Mouse (Mus musculus) R1 (cell line): Measurements from ENCODE around the gene Dcn.
A peak's percentile ranks its signal among the peaks of the same experiment; 100 is the strongest.

Experiments
- DNase-seq: peaks from one replicate; pipeline ENCODE4 v3.0.0-alpha.2; 2018; ENCODE audit warnings: low read depth, low spot score

The Dcn gene

DNA sequence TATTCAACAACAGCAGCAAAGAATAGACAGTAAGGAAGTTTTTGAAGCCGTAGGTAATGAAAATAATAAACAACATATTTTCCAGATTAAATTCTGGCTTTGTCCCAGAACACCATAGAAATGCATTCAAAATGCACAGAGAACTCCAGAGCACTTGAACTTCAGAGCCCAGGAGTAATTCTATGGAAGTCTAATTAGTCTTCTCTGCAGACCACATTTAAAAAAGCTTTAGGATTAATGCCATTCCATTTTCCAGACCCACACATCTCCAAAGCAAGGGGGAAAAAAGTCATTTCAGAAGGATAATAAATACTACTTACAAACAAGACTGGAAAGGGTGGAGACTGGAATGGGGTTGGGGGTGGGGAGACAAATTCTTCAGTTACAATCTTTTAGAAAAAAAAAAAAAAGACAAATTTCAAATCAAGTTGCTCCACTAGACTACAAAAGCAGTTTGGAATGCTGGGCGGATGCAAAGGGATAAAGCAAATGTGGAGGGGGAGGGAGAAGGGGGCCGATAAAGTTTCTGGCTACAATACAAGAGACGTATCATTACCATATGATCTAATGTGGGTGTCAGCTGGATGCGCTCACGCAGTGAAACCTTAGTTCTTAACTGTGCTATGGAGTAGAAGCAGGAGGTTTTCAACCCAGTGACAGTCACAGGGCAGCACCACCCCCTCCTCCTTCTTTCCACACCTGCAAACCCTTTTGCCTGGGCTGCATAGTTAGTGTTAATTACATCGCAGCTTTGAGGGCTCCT, at the start of gene Dcn:
Dcn (plus strand) TSS at position 606 of the 763 bp plus-strand sequence.
- peak; percentile 27 for DNase-seq

DNA sequence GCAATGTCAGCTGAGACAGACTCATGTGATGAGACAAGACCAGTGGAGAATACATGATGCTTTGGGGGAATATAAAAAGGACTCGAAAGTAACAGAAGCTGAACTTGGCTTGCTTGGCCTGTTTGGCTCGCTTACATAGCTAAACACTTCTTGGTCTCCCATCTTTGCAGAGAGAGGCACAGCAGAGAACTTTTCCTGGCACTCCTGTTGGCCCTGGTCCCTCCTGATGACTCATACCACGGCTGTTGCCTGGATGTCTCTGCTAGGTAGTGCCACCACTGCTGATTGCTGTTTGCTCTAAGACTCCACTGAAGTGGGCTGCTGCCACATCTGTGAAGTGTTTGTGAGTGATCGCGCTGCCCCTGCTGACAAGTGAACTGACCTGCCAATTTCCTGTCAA, 42.7 kb upstream of the Dcn start:
- DNase-seq, result no peak

DNA sequence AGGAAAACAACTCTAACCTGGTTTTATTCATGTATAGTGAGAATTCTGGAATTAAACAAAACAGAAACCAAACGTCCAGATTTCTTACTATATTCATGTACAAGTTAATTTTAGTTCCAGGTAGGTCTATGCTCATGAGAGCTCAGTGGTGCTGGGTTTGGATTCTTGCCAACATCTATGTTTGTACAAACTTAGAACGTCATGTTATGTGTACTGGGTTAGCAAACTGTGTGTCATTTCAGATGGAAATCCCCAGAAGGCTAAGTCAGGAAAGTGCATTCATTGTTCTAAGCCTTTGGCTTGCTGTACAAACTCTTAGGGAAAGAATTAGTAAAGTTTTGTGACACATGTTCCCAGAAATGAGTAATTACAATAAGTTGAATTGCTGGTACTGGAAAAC, 37.1 kb upstream of the Dcn start:
- no peak for DNase-seq

DNA sequence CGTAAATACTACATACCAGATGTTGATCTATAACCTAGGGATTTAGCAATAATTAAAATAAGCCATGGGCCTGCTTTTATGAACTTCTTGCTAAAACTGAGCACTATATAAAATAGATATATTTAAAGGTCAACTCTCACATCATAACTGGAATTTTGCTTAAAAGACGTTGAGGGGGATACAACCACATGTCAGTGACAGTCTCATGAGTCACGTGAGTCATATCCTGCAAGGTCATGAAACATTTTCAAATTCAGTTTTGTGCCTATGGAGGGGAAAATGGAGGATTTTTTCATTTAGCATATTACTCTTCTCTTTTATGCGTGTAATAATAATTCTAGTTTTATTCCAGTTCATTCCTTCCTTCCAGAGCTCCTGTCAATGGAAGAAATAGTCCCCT, 32.9 kb upstream of the Dcn start:
- no peak for DNase-seq

DNA sequence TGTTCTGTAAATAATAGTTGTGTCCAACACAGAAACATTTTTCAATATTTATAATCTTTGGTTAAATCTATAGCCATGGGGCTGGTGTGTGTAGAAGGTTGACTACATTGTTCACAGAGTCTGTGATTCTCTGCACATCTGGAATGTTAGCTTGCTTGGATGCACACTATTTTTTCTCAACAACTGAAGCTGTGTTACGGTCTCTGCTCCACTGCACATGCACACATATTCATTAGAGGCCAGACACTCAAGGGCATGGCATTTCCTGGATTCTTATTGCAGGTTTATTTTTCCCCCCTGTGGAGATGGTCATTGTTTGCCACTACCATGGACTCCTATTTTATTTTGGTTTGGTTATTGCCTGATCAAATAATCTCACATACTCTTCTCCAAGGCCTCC, 26.5 kb upstream of the Dcn start:
- DNase-seq, result no peak

DNA sequence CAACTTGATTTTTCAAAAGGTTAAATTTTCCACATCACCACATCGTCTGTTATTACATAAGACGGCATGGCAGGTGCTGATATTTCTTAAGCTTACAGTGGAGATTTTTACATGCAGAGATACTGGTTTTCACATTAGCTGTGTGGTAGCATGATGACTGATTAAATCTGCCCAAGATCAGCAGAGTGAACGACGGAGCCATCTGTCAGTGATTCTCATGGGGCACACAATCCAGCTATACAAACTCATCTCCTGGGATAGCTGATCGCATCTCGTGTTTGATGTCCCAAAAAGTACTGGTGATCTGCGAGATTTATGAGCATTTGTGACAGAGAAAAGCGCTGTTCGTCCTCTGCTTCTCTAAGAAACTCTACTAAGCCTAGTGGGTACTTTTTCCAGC, 25.9 kb upstream of the Dcn start:
- no peak for DNase-seq

DNA sequence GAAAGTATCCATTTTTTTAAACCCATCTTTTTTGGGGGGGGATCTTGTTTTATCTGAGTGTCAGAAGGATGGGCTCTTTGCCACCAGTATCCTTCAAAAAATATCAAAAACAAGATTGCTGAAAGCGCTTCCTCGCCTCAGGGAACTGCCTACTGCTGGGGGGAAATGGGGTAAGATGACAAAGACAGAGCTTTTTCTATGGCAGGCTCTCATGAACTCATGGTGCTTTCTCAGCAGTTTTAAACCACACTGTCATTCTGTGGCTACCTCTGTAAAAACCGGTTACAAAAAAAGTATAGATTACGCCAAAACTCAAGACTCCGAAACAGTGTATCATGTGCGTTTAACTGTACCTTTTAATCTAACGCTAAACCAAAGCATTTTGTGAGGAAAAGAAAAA, 22.4 kb upstream of the Dcn start:
- no peak for DNase-seq

DNA sequence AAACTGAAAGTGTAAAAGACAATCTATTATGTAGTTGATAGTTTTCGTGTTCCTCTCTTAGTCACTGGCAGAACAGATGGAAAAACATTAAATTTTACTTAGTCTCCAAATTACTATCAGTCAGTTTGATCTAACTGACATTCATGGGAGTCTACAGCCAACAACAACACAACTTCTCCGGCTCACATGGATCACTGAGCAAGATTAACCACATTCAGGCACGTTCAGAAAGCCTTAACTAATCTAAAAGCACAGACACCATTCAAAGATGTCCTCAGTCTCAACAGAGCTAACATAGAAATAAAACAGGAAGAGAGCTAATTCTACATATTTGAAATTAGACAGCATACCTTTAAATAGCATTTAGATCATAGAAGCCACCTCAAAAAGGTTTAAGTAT, 12.6 kb upstream of the Dcn start:
- no peak for DNase-seq

DNA sequence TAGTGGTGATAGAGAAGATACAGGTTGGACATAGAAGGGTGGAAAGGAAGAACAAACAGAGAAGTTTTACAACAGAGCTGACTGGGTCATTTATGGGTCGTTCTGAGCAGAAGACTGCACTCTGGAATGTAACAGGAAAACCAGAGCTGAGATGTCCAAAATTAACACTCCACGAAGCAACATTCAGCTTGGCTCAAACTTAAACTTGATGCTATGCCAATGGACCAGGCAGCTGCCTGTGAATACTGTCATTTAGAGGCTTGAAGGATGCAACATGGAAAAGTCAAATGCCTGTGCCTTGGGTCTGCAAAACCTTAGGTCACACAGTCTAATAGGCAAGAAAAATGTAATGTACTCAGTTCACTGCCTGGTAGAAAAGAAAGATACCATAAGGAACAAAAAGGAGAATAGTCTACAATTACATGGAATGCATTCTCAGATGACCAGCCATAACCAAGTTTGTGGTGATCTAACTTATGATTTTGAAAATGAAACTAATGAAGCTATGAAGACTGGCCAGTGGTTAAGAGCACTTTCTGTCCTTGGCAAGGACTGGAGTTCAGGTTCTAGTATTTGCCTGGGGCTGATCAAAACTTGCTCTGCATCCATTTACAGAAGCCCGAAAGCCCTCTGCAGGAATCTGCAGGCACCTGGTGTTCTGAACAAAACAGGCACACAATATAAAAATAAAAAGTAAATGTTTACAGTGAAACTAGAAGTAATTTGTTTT, 9.8 kb upstream of the Dcn start:
- no peak for DNase-seq

DNA sequence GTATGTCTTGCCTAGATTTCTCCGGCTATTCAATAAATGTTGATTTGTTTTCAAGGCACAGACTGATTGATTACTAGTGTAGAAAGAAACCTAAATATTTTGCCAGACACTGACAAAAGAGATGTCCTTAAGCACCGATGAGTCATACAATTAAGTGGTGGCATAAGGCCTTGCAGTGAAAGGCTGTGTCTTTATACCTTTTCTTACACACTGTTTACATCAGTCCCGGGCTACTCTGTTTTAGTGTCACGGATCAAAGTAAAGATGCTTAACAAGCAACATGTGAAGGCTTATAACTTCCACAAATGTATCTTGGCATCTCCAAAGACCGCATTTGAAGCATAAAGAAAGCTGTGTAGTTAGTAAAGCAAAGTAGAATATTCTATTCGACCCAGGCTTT, 3.9 kb upstream of the Dcn start:
- no peak for DNase-seq

DNA sequence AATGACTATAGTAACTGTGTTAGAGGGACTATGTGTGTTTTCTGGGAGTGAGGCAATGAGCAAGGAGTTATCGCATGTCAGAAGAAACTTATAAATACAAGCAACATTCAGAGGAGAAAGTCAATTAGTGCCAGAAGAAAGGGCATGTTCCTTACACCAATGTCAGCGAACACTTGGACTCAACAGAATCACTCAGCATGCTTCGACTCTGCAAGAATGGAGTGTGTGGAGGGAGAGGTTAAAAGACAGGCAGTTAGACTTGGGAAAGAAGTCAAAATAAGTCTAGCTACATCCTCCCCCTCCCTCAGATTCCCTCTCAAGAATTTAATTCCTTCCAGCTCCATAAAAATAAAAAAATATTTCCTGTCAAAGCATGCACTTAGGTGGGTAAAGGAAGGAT, 1.1 kb upstream of the Dcn start:
- DNase-seq, result peak; percentile 2

DNA sequence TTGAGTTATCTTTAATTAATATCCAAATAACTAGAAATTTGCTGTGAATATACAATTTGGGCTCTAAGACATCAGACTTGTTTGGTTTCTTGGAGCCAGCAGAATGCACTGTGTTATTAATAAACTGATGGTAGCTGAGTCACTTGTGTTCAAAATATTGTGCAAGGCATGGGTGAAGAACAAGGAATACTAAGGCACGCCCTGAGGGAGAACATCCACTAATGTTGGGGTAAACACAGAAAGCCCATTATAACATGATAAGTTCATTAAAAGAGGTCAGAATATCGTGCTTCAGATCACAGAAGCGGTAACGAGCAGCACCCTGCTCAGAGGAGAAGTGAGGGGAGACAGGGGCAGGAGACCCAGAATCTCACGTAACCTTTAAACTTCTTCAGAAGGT, 2.7 kb downstream of the Dcn start:
- DNase-seq, result no peak

DNA sequence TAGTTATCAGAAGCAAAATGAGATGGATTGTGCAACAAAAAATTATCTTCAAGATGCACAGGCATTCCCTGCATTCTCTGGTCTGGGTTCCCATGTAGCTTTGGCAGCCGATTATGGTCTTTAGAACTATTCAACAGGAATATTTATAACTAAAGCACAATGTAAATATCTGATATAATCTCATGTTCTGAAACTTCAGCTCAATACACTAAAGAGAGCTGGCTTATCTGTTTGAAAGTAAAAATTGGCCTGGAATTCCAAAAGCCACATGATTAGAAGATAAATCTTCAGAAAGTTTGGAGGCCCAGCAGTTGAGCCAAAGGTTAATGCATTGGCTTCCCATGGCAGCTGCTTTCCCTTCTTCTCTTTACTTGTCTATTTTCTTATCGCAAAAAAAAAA, 4.6 kb downstream of the Dcn start:
- no peak for DNase-seq

DNA sequence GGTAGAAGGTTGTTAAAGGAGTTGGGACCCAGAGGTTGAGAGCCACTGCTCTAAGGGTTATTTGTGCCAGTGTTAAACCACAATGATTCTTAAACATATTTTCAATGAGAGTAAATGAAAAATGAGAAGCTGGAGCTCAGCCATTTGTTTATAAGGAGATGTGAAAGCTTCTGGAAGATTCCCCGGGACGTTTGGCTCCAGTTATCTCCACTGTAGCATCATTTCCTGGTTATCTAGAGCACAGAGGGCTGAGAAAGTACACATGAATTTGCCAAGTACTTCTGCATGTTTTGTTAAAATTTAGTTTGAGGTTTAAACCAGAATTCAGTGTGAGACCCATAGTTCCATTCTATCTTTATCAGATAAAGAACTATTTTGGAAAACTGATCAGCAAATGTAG, 5.7 kb downstream of the Dcn start:
- no peak for DNase-seq

DNA sequence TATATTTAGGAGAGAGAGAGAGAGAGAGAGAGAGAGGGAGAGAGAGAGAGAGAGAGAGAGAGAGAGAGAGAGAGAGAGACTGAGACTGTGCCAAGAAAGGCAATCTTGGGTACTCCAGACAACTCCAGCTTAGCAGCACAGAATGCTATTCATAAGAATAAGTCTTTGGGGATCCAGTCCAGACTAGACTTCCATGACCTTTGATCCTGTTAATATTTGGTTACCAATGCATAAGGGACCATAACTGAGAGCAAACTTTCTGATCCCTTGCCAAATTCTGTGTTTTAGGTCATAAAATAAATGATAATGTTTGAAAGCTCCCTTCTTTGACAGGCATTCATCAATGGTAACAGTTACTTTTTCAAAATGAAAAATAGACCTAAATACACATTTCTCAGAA, 6.7 kb downstream of the Dcn start:
- no peak for DNase-seq

DNA sequence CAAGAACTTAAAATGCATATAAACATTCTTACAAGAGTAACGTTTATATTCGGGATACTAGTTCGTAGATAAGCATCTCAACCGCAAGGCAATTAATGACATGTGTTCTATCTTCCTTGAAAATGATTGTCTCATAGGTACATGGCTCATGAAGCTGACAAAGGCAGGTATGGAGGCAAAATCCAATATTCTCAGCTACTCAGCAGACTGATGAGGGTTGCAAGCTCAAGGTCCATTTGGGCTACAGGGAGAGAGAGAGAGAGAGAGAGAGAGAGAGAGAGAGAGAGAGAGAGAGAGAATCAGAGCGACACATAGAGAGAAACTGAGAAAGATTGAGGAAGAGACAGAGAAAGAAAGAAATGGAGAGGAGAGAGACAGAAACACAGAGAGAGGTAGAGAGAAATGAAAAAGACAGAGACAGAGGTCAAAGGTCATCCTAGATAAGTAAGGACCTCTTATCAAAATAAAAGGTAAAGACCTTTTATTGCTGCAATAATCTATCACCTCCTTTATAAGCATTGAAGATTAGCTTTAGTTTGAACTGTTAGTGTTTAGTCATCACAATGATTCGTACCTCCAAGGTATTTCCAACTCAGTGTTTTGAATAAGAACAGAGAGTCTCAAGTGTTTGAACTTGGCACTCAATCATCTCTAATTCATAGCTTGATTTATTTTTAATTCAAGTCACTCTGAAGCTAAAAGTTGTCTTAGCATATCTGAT, 8.0 kb downstream of the Dcn start:
- DNase-seq, result no peak

DNA sequence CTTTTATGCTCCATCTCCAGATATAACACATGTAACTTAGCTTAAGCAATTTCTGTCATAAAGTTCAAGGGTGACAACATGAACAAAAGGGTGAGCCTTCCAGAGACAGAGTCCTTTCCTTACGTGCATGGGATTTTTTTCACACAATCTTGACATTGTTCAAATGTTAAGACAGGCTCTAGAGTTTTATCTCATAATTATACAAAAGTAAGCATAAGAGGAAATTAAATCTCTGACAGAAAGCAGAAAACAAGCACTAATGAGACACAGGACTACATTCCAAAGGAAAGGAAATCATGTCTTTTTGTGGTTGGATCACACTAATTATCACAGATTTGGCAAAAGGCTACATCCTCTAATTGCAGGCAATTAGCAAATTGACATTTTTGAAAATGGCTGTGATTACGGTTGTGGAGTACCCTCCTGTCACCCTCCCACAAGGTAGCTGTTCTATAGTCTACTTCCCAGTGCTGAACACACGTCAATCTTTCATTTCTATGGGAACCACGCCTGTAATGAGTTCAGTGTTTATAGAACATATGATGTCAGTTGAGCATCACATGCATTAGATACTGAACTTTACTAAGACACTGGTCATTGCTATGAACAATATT, 13.1 kb downstream of the Dcn start:
- DNase-seq, result no peak

DNA sequence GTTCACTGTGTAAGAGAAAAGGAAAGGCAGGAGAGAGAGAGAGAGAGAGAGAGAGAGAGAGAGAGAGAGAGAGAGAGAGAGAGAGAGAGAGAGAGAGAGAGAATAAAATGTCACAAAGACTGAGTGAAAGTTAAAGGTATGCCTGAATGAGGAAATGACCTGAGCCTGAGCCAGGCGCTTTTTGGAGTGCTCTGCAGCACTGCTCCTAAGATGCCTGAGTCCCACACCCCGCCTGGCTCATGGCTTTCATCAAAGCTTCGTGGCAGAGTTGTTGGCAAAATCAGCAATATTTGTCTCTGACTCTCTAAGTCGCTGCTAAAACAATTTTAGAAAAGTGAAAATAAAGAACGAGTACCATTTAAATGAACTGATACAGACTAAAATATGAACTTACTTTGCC, 18.2 kb downstream of the Dcn start:
- no peak for DNase-seq

DNA sequence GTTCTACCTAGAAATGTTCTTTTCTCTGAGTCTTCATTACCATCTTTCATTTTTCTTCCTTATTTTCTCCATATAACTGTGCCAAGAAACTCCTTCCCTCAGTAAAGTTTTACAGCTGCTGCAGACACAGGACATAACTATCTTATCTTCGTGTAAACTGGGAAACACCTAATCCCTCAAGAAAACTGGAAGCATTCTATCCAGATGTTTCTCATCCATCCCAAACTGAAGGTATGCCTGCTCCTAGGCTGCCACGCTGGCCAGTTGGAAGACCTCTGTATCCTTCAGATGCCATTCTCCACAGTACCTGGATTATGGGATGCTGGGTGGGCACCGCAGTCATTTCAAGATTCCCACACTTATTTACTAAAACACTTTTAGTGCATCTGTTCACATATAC, 44.0 kb downstream of the Dcn start:
- no peak for DNase-seq

DNA sequence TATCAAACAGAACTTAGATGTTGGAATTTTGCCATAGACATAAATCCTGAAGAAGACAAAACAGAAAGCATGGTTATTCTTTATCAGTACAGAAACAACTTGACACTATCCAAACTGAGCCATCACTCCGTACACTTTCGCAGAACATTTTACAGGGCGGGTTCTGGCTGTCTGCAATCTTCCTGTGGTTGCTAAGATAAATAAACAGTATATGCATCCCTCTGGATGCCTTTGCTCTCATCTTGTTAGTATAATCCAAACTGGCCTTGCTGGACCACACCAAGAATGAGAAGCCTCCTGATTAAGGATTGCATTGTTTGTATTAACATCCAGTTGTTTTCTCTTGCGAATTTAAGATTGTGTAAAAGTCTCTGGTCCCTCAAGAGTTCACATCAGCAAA, 56.3 kb downstream of the Dcn start:
- no peak for DNase-seq

DNA sequence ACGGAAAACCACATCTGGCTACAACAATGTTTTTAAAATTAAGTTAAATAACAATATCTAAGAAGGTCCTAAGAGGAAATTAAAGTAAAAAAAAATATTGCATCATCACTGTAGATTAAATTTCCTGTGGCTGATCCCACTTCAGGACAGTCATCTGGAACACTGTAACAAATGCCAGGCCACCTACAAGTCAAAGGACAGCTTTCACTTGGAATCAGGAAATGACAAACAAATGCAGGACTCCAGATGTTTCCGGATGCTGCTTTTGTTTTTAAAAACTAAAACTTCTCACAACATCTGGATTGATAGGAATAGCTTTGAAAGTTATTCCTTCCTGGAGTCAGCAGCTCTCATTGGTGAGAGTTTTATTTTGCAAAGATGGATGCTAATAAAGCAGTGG, 57.5 kb downstream of the Dcn start:
- no peak for DNase-seq

DNA sequence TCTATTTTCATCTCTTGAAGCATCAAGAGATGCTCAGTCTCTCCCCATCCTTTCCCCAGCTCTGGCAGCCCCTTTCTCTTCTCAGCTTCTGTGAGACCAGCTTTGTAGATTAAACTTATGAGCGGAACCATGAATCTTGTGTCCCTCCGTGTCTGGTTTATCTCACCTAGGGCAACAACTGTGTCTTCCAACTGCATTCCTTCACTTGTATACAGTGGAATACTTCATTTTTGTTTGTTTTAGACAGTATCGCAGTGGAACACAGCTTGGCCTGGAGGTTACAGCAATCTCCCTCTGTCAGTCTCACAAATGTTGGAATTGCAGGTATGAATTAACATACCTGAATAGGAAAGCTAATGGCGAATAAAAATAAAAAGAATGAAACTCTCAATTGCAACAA, 58.8 kb downstream of the Dcn start:
- DNase-seq, result no peak
